Mouse (Mus musculus) lung, adult 2 months (tissue): ENCODE data around the gene Armc5.

Experiments used
- CTCF ChIP-seq: fragments of 200-500 bp; IDR thresholded peaks from 2 replicates; pipeline ENCODE4 v1.5.1; 2011; ENCODE audit warnings: mild to moderate bottlenecking, low read length, control low read depth; ENCODE audit not compliant: insufficient read depth
- POLR2A ChIP-seq: fragments of 200-500 bp; IDR thresholded peaks from 2 replicates; pipeline ENCODE4 v1.6.1; 2011; ENCODE audit warnings: low read depth, mild to moderate bottlenecking, control low read depth, low read length, borderline replicate concordance; ENCODE audit errors: extremely low read depth

DNA sequence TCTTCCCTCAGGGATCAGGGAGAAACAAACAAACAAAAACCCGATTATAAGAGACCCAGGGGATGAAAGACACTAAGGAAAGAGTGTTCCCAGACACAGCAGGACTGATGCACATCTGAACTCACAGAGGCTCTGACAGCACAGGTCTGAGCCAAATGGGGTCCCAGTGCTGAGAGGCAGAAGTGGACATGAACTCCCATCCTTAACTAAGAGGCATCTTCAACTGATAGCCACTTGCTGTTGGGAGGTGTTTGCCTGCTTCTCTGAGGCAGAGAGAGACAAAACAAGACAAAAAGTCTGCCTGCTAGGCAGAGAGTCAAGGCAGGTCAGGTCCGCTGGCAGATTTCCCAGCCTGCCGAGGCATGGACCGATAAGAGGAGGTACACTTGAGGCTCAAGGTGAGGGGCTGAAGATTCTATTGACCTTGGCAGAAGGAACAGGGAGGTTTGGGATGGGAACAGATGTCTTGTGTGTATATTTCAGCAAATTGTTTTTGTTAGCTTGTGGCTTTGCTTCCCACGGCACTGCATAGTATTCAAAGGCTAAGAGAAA, 19.7 kb downstream of the Armc5 start:
- TF ChIP-seq CTCF (no peak), POLR2A (no peak)
